ENCODE assay signal across 11 mouse cellular contexts in the genomic region with DNA sequence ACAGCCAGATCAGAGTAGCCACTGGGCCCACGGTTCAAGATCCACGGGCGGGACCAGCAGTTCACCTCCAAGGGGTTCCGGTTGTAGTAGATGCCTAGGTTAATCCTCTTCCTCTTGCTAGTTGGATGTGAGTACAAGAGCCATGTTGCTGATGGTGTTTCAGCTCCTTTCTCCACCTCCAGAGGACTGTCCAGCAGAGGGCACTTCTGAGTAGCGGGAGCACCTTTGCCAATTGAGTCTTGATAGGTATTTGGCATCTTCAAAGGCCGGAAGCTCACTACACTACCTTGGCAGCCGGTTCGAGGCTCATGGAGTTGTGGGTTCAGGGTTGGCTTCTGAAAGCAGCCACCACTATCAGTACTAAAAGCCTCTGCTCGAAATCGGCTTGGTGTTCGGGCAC. TPM values are rescaled to one million over a fixed set of nuclear protein-coding genes. Genes with fewer than 3 reads are reported as not detected.
DNase-seq lines count a peak whose midpoint lies in the region; TF ChIP-seq lines count a peak whose summit lies in the region.
"Had no signal": no experiment of that assay in that cellular context is flagged by ENCODE, and none has a peak within 500 bp of the region (broad histone marks: within the 10 kb centered on the region; RNA-seq: fewer than 3 reads in every experiment).

No protein-coding gene starts in this region.

- H3K4me3 ChIP-seq in left cerebral cortex, adult 2 months = no peak overlapping the region
- H3K4me3 ChIP-seq: limb, embryonic 15.5 days had no signal

- peak; percentile 32 to 78 for DNase-seq in adrenal gland, adult (ENCODE audit: inconsistent age in 2 of 2, low spot score in 1 of 2)
- no peak for DNase-seq in adrenal gland, postnatal 4 days (ENCODE audit: low spot score in 2 of 2)
- DNase-seq in left cerebral cortex, adult 2 months (ENCODE audit: extremely low spot score in 1 of 2, low spot score in 2 of 2) = no peak
- DNase-seq in left cerebral cortex, postnatal 10 days (ENCODE audit: extremely low spot score in 1 of 2, low spot score in 2 of 2) = no peak
- DNase-seq in brain, embryonic 14.5 days (ENCODE audit: low read depth) = no peak
- DNase-seq in lung, adult 18-20 months = peak; percentile 50 to 58
- peak; percentile 75 for DNase-seq in thymus, postnatal 25 days
- DNase-seq in Muller cell, postnatal 12 days (ENCODE audit: inconsistent ontology term) = no peak

- no peak for TF ChIP-seq POLR2A in brain, embryonic 14.5 days (IDR thresholded peaks at IDR 0.05; ENCODE audit: borderline replicate concordance, extremely low read depth, insufficient read depth, insufficient read length, poor library complexity, severe bottlenecking)

- intact Hi-C loops in left cerebral cortex, adult 2 months (cut with DNase I) = loop anchor here (1.0 kb wide), 1 partner anchor 63 kb away; no protein-coding TSS in a partner anchor
- intact Hi-C loops in left cerebral cortex, postnatal 10 days (cut with DNase I) = loop anchor here (5.0 kb wide), 1 partner anchor 59 kb away; no protein-coding TSS in a partner anchor

- peak; percentile 60 for TF ChIP-seq CTCF in left cerebral cortex, adult 2 months (IDR thresholded peaks at IDR 0.05)
- TF ChIP-seq CTCF in brain, embryonic 14.5 days (IDR thresholded peaks at IDR 0.05; ENCODE audit: borderline replicate concordance, extremely low read depth, insufficient read depth, insufficient read length) = peak; percentile 38; the same call in 1 of the 2 replicates

- H3K27ac ChIP-seq in left cerebral cortex, adult 2 months = no peak overlapping the region
- H3K27ac ChIP-seq: limb, embryonic 15.5 days had no signal

RNA-seq across cellular contexts. Expression of gene Neu3, which starts 14.8 kb away (rescaled TPM):
- 1 to 10 TPM; 4.4 to 4.6 TPM for total RNA-seq in adrenal gland, postnatal 4 days (2021)
- total RNA-seq in left cerebral cortex, adult 2 months (2021) = 1 to 10 TPM; 2.8 to 2.9 TPM
- 1 to 10 TPM; 2.7 to 3.1 TPM for total RNA-seq in left cerebral cortex, postnatal 10 days (2021)
- 1.7 and 2.2 TPM in 2 replicates for polyA plus RNA-seq in brain, embryonic 14.5 days (2012; rRNA removed)

RNA-seq across cellular contexts. Expression of gene Xrra1, which starts 45.5 kb away (rescaled TPM):
- 1 to 10 TPM; 2.0 to 3.4 TPM for total RNA-seq in adrenal gland, postnatal 4 days (2021)
- total RNA-seq in left cerebral cortex, adult 2 months (2021) = 1 to 10 TPM in 1 of 2 experiments, under 1 TPM in 1; 0.77 to 1.6 TPM
- total RNA-seq in left cerebral cortex, postnatal 10 days (2021) = 1 to 10 TPM; 1.3 to 1.5 TPM
- polyA plus RNA-seq in brain, embryonic 14.5 days (2012; rRNA removed) = 0.55 and 0.67 TPM in 2 replicates
- polyA plus RNA-seq: small intestine, adult 2 months had no signal

RNA-seq across cellular contexts. Expression of gene Spcs2, which starts 49.9 kb away (rescaled TPM):
- total RNA-seq in adrenal gland, postnatal 4 days (2021) = 100 to 1,000 TPM; 173 to 175 TPM
- 10 to 100 TPM; 86.4 to 90.6 TPM for total RNA-seq in left cerebral cortex, adult 2 months (2021)
- 10 to 100 TPM; 79.7 to 86.7 TPM for total RNA-seq in left cerebral cortex, postnatal 10 days (2021)
- polyA plus RNA-seq in brain, embryonic 14.5 days (2012; rRNA removed) = 75.5 and 101 TPM in 2 replicates

RNA-seq across cellular contexts. Expression of gene Olfr521, which starts 50.1 kb away (rescaled TPM):
- not detected for total RNA-seq in adrenal gland, postnatal 4 days (2021)
- total RNA-seq in left cerebral cortex, adult 2 months (2021) = not detected
- total RNA-seq in left cerebral cortex, postnatal 10 days (2021) = not detected
- not detected in 2 replicates for polyA plus RNA-seq in brain, embryonic 14.5 days (2012; rRNA removed)
- polyA plus RNA-seq: C2C12; limb, embryonic 15.5 days; small intestine, adult 2 months had no signal

Comparison
In these comparisons a context has a peak if more than half of its experiments do, and no peak if none do; other contexts are left out.
1. DNase-seq: peak in adrenal gland, adult (2 of 2), lung, adult 18-20 months (2 of 2) and thymus, postnatal 25 days (single experiment); none in adrenal gland, postnatal 4 days (0 of 2), left cerebral cortex, adult 2 months (0 of 2), left cerebral cortex, postnatal 10 days (0 of 2), brain, embryonic 14.5 days (single experiment) and Muller cell, postnatal 12 days (single experiment).